Mouse (Mus musculus) megakaryocyte, embryonic 14.5 days (primary cell): ENCODE measurements around the gene Lrrc4b.

ENCODE experiments used
- FLI1 ChIP-seq: IDR thresholded peaks from 2 replicates; pipeline ENCODE4 v1.6.1; 2012; ENCODE audit warnings: low read length, inconsistent platforms, mixed read lengths
- GATA1 ChIP-seq: IDR thresholded peaks from 3 replicates; pipeline ENCODE4 v1.6.1; 2012; ENCODE audit warnings: mixed read lengths, low read length, inconsistent platforms, borderline replicate concordance

- TF ChIP-seq FLI1: no peak
- no peak for TF ChIP-seq GATA1
Measured at GRCm38 (mm10) chr7:44429534-44430488, 993 bp downstream of the Lrrc4b start.
